Mouse (Mus musculus) cerebellum, adult 9-11 months (tissue): ENCODE data around the gene Cpn2.

Experiments
- DNase-seq: peaks from one replicate; pipeline ENCODE4 v3.0.0; 2022

Gene Cpn2

GRCm38 (mm10) chr16:30235577-30235976 is 31.7 kb downstream of the Cpn2 start:
- peak; percentile 11 for DNase-seq

GRCm38 (mm10) chr16:30234636-30235546 is 32.4 kb downstream of the Cpn2 start:
- DNase-seq = peak; percentile 18

GRCm38 (mm10) chr16:30234077-30234476 is 33.2 kb downstream of the Cpn2 start:
- no peak for DNase-seq

GRCm38 (mm10) chr16:30231882-30232604 is 35.3 kb downstream of the Cpn2 start:
- DNase-seq = no peak

GRCm38 (mm10) chr16:30227352-30227751 is 39.9 kb downstream of the Cpn2 start:
- no peak for DNase-seq

GRCm38 (mm10) chr16:30221161-30221782 is 46.0 kb downstream of the Cpn2 start:
- DNase-seq = no peak

- peak; percentile 14 for DNase-seq
Observed at GRCm38 (mm10) chr16:30215811-30216210, 51.5 kb downstream of the Cpn2 start.

- no peak for DNase-seq
Observed at GRCm38 (mm10) chr16:30213644-30214043, 53.7 kb downstream of the Cpn2 start.

GRCm38 (mm10) chr16:30212035-30212434 is 55.3 kb downstream of the Cpn2 start:
- no peak for DNase-seq

GRCm38 (mm10) chr16:30209264-30209663 is 58.0 kb downstream of the Cpn2 start:
- no peak for DNase-seq

- no peak for DNase-seq
Observed at GRCm38 (mm10) chr16:30207991-30208390, 59.3 kb downstream of the Cpn2 start.

- no peak for DNase-seq
Observed at GRCm38 (mm10) chr16:30207111-30207828, 60.0 kb downstream of the Cpn2 start.
